Mouse (Mus musculus): Measurements from ENCODE around the gene Mtap. TPM values are rescaled to one million over a fixed set of nuclear protein-coding genes. Genes with fewer than 3 reads are reported as not detected.

Mtap gene
- polyA plus RNA-seq, 1 experiment, result 1.8 TPM

GRCm38 (mm10) chr4:89177514-89178307, 40.8 kb downstream of the Mtap start:
- Histone ChIP-seq H3K27me3 (ENCODE audit: control insufficient read depth, insufficient read depth, low read length) (no peaks in the 10 kb centered on the region), H3K4me1 (ENCODE audit: control insufficient read depth, insufficient read depth, low read length) (no peaks in the 10 kb centered on the region), H3K36me3 (ENCODE audit: control insufficient read depth, insufficient read depth, low read length) (no peaks in the 10 kb centered on the region), H3K27ac (ENCODE audit: control insufficient read depth, insufficient read depth, low read depth, low read length) (no peak overlapping the region), H3K4me3 (ENCODE audit: control insufficient read depth, low read depth, low read length) (no peak overlapping the region)
- no peak for TF ChIP-seq CTCF (IDR thresholded peaks at IDR 0.05; ENCODE audit: control insufficient read depth, insufficient read depth, insufficient replicate concordance, low read depth, low read length)
- TF ChIP-seq POLR2A (IDR thresholded peaks at IDR 0.05; ENCODE audit: control insufficient read depth, low read depth, low read length), result no peak

GRCm38 (mm10) chr4:89180121-89180520, 43.2 kb downstream of the Mtap start:
- no peaks in the 10 kb centered on the region for H3K27me3 ChIP-seq (ENCODE audit: control insufficient read depth, insufficient read depth, low read length)
- H3K4me1 ChIP-seq (ENCODE audit: control insufficient read depth, insufficient read depth, low read length), result no peaks in the 10 kb centered on the region
- H3K36me3 ChIP-seq (ENCODE audit: control insufficient read depth, insufficient read depth, low read length), result no peaks in the 10 kb centered on the region
- no peak overlapping the region for H3K27ac ChIP-seq (ENCODE audit: control insufficient read depth, insufficient read depth, low read depth, low read length)
- no peak overlapping the region for H3K4me3 ChIP-seq (ENCODE audit: control insufficient read depth, low read depth, low read length)
- no peak for TF ChIP-seq CTCF (IDR thresholded peaks at IDR 0.05; ENCODE audit: control insufficient read depth, insufficient read depth, insufficient replicate concordance, low read depth, low read length)
- no peak for TF ChIP-seq POLR2A (IDR thresholded peaks at IDR 0.05; ENCODE audit: control insufficient read depth, low read depth, low read length)

GRCm38 (mm10) chr4:89181656-89182055, 44.7 kb downstream of the Mtap start:
- Histone ChIP-seq H3K36me3 (ENCODE audit: control insufficient read depth, insufficient read depth, low read length) (no peaks in the 10 kb centered on the region), H3K27ac (ENCODE audit: control insufficient read depth, insufficient read depth, low read depth, low read length) (no peak overlapping the region), H3K27me3 (ENCODE audit: control insufficient read depth, insufficient read depth, low read length) (no peaks in the 10 kb centered on the region), H3K4me1 (ENCODE audit: control insufficient read depth, insufficient read depth, low read length) (no peaks in the 10 kb centered on the region), H3K4me3 (ENCODE audit: control insufficient read depth, low read depth, low read length) (no peak overlapping the region)
- TF ChIP-seq POLR2A (IDR thresholded peaks at IDR 0.05; ENCODE audit: control insufficient read depth, low read depth, low read length) (no peak), CTCF (IDR thresholded peaks at IDR 0.05; ENCODE audit: control insufficient read depth, insufficient read depth, insufficient replicate concordance, low read depth, low read length) (no peak)

- H3K4me3 ChIP-seq (ENCODE audit: control insufficient read depth, low read depth, low read length), result no peak overlapping the region
- H3K4me1 ChIP-seq (ENCODE audit: control insufficient read depth, insufficient read depth, low read length), result no peaks in the 10 kb centered on the region
- no peaks in the 10 kb centered on the region for H3K27me3 ChIP-seq (ENCODE audit: control insufficient read depth, insufficient read depth, low read length)
- no peak overlapping the region for H3K27ac ChIP-seq (ENCODE audit: control insufficient read depth, insufficient read depth, low read depth, low read length)
- no peak for TF ChIP-seq POLR2A (IDR thresholded peaks at IDR 0.05; ENCODE audit: control insufficient read depth, low read depth, low read length)
- no peaks in the 10 kb centered on the region for H3K36me3 ChIP-seq (ENCODE audit: control insufficient read depth, insufficient read depth, low read length)
Observed at GRCm38 (mm10) chr4:89182486-89182885, 45.6 kb downstream of the Mtap start.

GRCm38 (mm10) chr4:89195481-89195880, 58.6 kb downstream of the Mtap start:
- no peaks in the 10 kb centered on the region for H3K4me1 ChIP-seq (ENCODE audit: control insufficient read depth, insufficient read depth, low read length)
- no peak overlapping the region for H3K27ac ChIP-seq (ENCODE audit: control insufficient read depth, insufficient read depth, low read depth, low read length)
- H3K27me3 ChIP-seq (ENCODE audit: control insufficient read depth, insufficient read depth, low read length), result no peaks in the 10 kb centered on the region
- no peaks in the 10 kb centered on the region for H3K36me3 ChIP-seq (ENCODE audit: control insufficient read depth, insufficient read depth, low read length)
- H3K4me3 ChIP-seq (ENCODE audit: control insufficient read depth, low read depth, low read length), result no peak overlapping the region
- TF ChIP-seq CTCF (IDR thresholded peaks at IDR 0.05; ENCODE audit: control insufficient read depth, insufficient read depth, insufficient replicate concordance, low read depth, low read length) (no peak), POLR2A (IDR thresholded peaks at IDR 0.05; ENCODE audit: control insufficient read depth, low read depth, low read length) (no peak)

- no peaks in the 10 kb centered on the region for H3K27me3 ChIP-seq (ENCODE audit: control insufficient read depth, insufficient read depth, low read length)
- H3K4me3 ChIP-seq (ENCODE audit: control insufficient read depth, low read depth, low read length), result no peak overlapping the region
- H3K27ac ChIP-seq (ENCODE audit: control insufficient read depth, insufficient read depth, low read depth, low read length), result no peak overlapping the region
- no peaks in the 10 kb centered on the region for H3K36me3 ChIP-seq (ENCODE audit: control insufficient read depth, insufficient read depth, low read length)
- TF ChIP-seq POLR2A (IDR thresholded peaks at IDR 0.05; ENCODE audit: control insufficient read depth, low read depth, low read length) (no peak), CTCF (IDR thresholded peaks at IDR 0.05; ENCODE audit: control insufficient read depth, insufficient read depth, insufficient replicate concordance, low read depth, low read length) (no peak)
- no peaks in the 10 kb centered on the region for H3K4me1 ChIP-seq (ENCODE audit: control insufficient read depth, insufficient read depth, low read length)
Observed at GRCm38 (mm10) chr4:89197128-89197527, 60.2 kb downstream of the Mtap start.

- no peaks in the 10 kb centered on the region for H3K27me3 ChIP-seq (ENCODE audit: control insufficient read depth, insufficient read depth, low read length)
- no peaks in the 10 kb centered on the region for H3K36me3 ChIP-seq (ENCODE audit: control insufficient read depth, insufficient read depth, low read length)
Observed at GRCm38 (mm10) chr4:89200806-89201205, 63.9 kb downstream of the Mtap start.

More at GRCm38 (mm10) chr4:89200806-89201205, 63.9 kb downstream of the Mtap start:
- TF ChIP-seq CTCF (IDR thresholded peaks at IDR 0.05; ENCODE audit: control insufficient read depth, insufficient read depth, insufficient replicate concordance, low read depth, low read length) (no peak), POLR2A (IDR thresholded peaks at IDR 0.05; ENCODE audit: control insufficient read depth, low read depth, low read length) (no peak)
- Histone ChIP-seq H3K4me1 (ENCODE audit: control insufficient read depth, insufficient read depth, low read length) (no peaks in the 10 kb centered on the region), H3K4me3 (ENCODE audit: control insufficient read depth, low read depth, low read length) (no peak overlapping the region), H3K27ac (ENCODE audit: control insufficient read depth, insufficient read depth, low read depth, low read length) (no peak overlapping the region)
